Mouse (Mus musculus): ENCODE measurements around the gene Ltf. TPM values are rescaled to one million over a fixed set of nuclear protein-coding genes. Genes with fewer than 3 reads are reported as not detected.

Ltf gene
- total RNA-seq, 2 experiments from 2014 or later = not detected

GRCm38 (mm10) chr9:111085329-111085728, 66.3 kb downstream of the Ltf start:
- DNase-seq = no peak
- intact Hi-C loops (cut with DNase I) = no loop called here

- intact Hi-C loops (cut with DNase I) = no loop called here
- no peak for DNase-seq
Measured at GRCm38 (mm10) chr9:111086137-111086536, 67.1 kb downstream of the Ltf start.

GRCm38 (mm10) chr9:111086995-111087606, 68.0 kb downstream of the Ltf start:
- no peak for DNase-seq
- intact Hi-C loops (cut with DNase I) = no loop called here

DNA sequence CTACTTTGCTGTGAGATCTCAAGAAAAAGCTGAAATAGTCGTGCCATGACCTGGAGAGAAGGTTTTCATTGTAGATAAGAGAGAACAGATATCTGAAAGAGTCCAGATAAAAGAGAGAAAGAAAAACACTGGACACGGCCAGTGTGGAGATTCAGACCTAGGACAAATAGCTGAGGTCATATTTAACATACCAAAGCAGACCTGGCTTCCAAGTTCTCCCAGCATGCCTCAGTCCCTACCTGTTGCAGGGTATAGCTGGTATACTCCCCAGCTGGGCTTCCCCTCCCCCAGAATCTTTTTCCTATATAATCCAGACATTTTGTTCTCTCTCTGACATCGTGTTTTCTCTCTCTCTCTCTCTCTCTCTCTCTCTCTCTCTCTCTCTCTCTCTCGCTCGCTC, 68.9 kb downstream of the Ltf start:
- DNase-seq = no peak
- intact Hi-C loops (cut with DNase I) = no loop called here

GRCm38 (mm10) chr9:111088886-111089285, 69.8 kb downstream of the Ltf start:
- intact Hi-C loops (cut with DNase I) = no loop called here
- DNase-seq = no peak

Other genes starting within 250 kb of the Ltf start
- not detected for gene Prss42, start 221.1 kb upstream of the Ltf start, total RNA-seq (2021)
- gene Prss44, start 205.3 kb upstream of the Ltf start, total RNA-seq (2021) = not detected
- gene Prss43, start 192.6 kb upstream of the Ltf start, total RNA-seq (2021) = not detected
- gene Prss45, start 184.7 kb upstream of the Ltf start, total RNA-seq (2021) = not detected
- not detected for gene Prss46, start 174.8 kb upstream of the Ltf start, total RNA-seq (2021)
- gene Prss50, start 161.3 kb upstream of the Ltf start, total RNA-seq (2021) = not detected
- gene Als2cl, start 139.4 kb upstream of the Ltf start, total RNA-seq (2021) = 1 to 10 TPM; 4.6 to 6.6 TPM
- gene Tmie, start 139.2 kb upstream of the Ltf start, total RNA-seq (2021) = under 1 TPM; 0.37 to 0.41 TPM
- gene Fam240a, start 102.4 kb upstream of the Ltf start, total RNA-seq (2021) = 1 to 10 TPM in 1 of 2 experiments, not detected in 1; 1.2 TPM
- gene Tdgf1, start 73.1 kb upstream of the Ltf start, total RNA-seq (2021) = not detected
- 10 to 100 TPM; 45.8 to 73.6 TPM for gene Lrrc2, start 67.7 kb upstream of the Ltf start, total RNA-seq (2021)
- gene Rtp3, start 28.7 kb upstream of the Ltf start, total RNA-seq (2021) = 1 to 10 TPM in 1 of 2 experiments, under 1 TPM in 1; 0.54 to 1.3 TPM
- 1 to 10 TPM; 3.2 to 6.8 TPM for gene Ccrl2, start 38.2 kb downstream of the Ltf start, total RNA-seq (2021)
- gene Lrrfip2, start 98.3 kb downstream of the Ltf start, total RNA-seq (2021) = 10 to 100 TPM; 63.9 to 69.2 TPM

All from gastrocnemius, postnatal 36 days (tissue).